Mouse (Mus musculus): Measurements from ENCODE around the gene Bcar3. TPM values are rescaled to one million over a fixed set of nuclear protein-coding genes. Genes with fewer than 3 reads are reported as not detected.
A peak's percentile ranks its signal among the peaks of the same experiment; 100 is the strongest.

The Bcar3 gene
- polyA plus RNA-seq, 1 experiment, result 93.8 TPM

GRCm38 (mm10) chr3:122516327-122516695 lies 222.4 kb downstream of the Bcar3 start:
- Histone ChIP-seq H3K4me1 (ENCODE audit: control insufficient read depth, insufficient read depth, insufficient read length, low read length) (peaks cover 39% of the 10 kb centered on the region), H3K4me3 (ENCODE audit: low read depth, low read length) (peak overlapping the region; percentile 9; the same call in 1 of the 2 replicates), H3K27me3 (ENCODE audit: control insufficient read depth, insufficient read depth, low read length) (no peaks in the 10 kb centered on the region), H3K36me3 (ENCODE audit: control insufficient read depth, insufficient read depth, low read length) (peaks cover 50% of the 10 kb centered on the region), H3K27ac (ENCODE audit: insufficient read depth, low read depth, low read length) (peak overlapping the region; percentile 64)
- 29% methylated on average over 3 of the region's 3 CpGs for WGBS
- TF ChIP-seq CTCF (IDR thresholded peaks at IDR 0.05; ENCODE audit: extremely low read depth, insufficient read length, insufficient replicate concordance, low read depth, low read length) (no peak), POLR2A (IDR thresholded peaks at IDR 0.05; ENCODE audit: low read depth, low read length) (no peak)

- no peak overlapping the region for H3K27ac ChIP-seq (ENCODE audit: insufficient read depth, low read depth, low read length)
- TF ChIP-seq POLR2A (IDR thresholded peaks at IDR 0.05; ENCODE audit: low read depth, low read length), result no peak
- TF ChIP-seq CTCF (IDR thresholded peaks at IDR 0.05; ENCODE audit: extremely low read depth, insufficient read length, insufficient replicate concordance, low read depth, low read length), result no peak
- no peaks in the 10 kb centered on the region for H3K27me3 ChIP-seq (ENCODE audit: control insufficient read depth, insufficient read depth, low read length)
- H3K4me3 ChIP-seq (ENCODE audit: low read depth, low read length), result no peak overlapping the region
- WGBS, result 73% methylated on average over 4 of the region's 4 CpGs
- H3K4me1 ChIP-seq (ENCODE audit: control insufficient read depth, insufficient read depth, insufficient read length, low read length), result peaks cover 40% of the 10 kb centered on the region
- peaks cover 54% of the 10 kb centered on the region for H3K36me3 ChIP-seq (ENCODE audit: control insufficient read depth, insufficient read depth, low read length)
Observed at GRCm38 (mm10) chr3:122517726-122518125, 223.8 kb downstream of the Bcar3 start.

GRCm38 (mm10) chr3:122518231-122518736 lies 224.3 kb downstream of the Bcar3 start:
- H3K27ac ChIP-seq (ENCODE audit: insufficient read depth, low read depth, low read length), result no peak overlapping the region
- peaks cover 58% of the 10 kb centered on the region for H3K36me3 ChIP-seq (ENCODE audit: control insufficient read depth, insufficient read depth, low read length)
- no peak overlapping the region for H3K4me3 ChIP-seq (ENCODE audit: low read depth, low read length)
- peaks cover 40% of the 10 kb centered on the region for H3K4me1 ChIP-seq (ENCODE audit: control insufficient read depth, insufficient read depth, insufficient read length, low read length)
- 68% methylated on average over 9 of the region's 9 CpGs for WGBS
- H3K27me3 ChIP-seq (ENCODE audit: control insufficient read depth, insufficient read depth, low read length), result no peaks in the 10 kb centered on the region
- TF ChIP-seq CTCF (IDR thresholded peaks at IDR 0.05; ENCODE audit: extremely low read depth, insufficient read length, insufficient replicate concordance, low read depth, low read length), result no peak
- no peak for TF ChIP-seq POLR2A (IDR thresholded peaks at IDR 0.05; ENCODE audit: low read depth, low read length)

- no peak for TF ChIP-seq POLR2A (IDR thresholded peaks at IDR 0.05; ENCODE audit: low read depth, low read length)
- no peak for TF ChIP-seq CTCF (IDR thresholded peaks at IDR 0.05; ENCODE audit: extremely low read depth, insufficient read length, insufficient replicate concordance, low read depth, low read length)
- 81% methylated on average over 13 of the region's 13 CpGs for WGBS
Observed at GRCm38 (mm10) chr3:122519082-122519481, 225.1 kb downstream of the Bcar3 start.

GRCm38 (mm10) chr3:122520365-122520764 lies 226.4 kb downstream of the Bcar3 start:
- Histone ChIP-seq H3K27me3 (ENCODE audit: control insufficient read depth, insufficient read depth, low read length) (no peaks in the 10 kb centered on the region), H3K27ac (ENCODE audit: insufficient read depth, low read depth, low read length) (peak overlapping the region; percentile 83), H3K36me3 (ENCODE audit: control insufficient read depth, insufficient read depth, low read length) (peaks cover 75% of the 10 kb centered on the region), H3K4me3 (ENCODE audit: low read depth, low read length) (no peak overlapping the region), H3K4me1 (ENCODE audit: control insufficient read depth, insufficient read depth, insufficient read length, low read length) (peaks cover 35% of the 10 kb centered on the region)
- TF ChIP-seq CTCF (IDR thresholded peaks at IDR 0.05; ENCODE audit: extremely low read depth, insufficient read length, insufficient replicate concordance, low read depth, low read length) (no peak), POLR2A (IDR thresholded peaks at IDR 0.05; ENCODE audit: low read depth, low read length) (no peak)
- WGBS, result 88% methylated on average over 3 of the region's 3 CpGs

More at GRCm38 (mm10) chr3:122519082-122519481, 225.1 kb downstream of the Bcar3 start:
- Histone ChIP-seq H3K4me1 (ENCODE audit: control insufficient read depth, insufficient read depth, insufficient read length, low read length) (peaks cover 40% of the 10 kb centered on the region), H3K27ac (ENCODE audit: insufficient read depth, low read depth, low read length) (no peak overlapping the region), H3K27me3 (ENCODE audit: control insufficient read depth, insufficient read depth, low read length) (no peaks in the 10 kb centered on the region), H3K4me3 (ENCODE audit: low read depth, low read length) (no peak overlapping the region), H3K36me3 (ENCODE audit: control insufficient read depth, insufficient read depth, low read length) (peaks cover 65% of the 10 kb centered on the region)

GRCm38 (mm10) chr3:122520875-122521274 lies 226.9 kb downstream of the Bcar3 start:
- H3K36me3 ChIP-seq (ENCODE audit: control insufficient read depth, insufficient read depth, low read length), result peaks cover 74% of the 10 kb centered on the region
- peak overlapping the region; percentile 83 for H3K27ac ChIP-seq (ENCODE audit: insufficient read depth, low read depth, low read length)
- 65% methylated on average over 4 of the region's 4 CpGs for WGBS
- peaks cover 29% of the 10 kb centered on the region for H3K4me1 ChIP-seq (ENCODE audit: control insufficient read depth, insufficient read depth, insufficient read length, low read length)
- H3K4me3 ChIP-seq (ENCODE audit: low read depth, low read length), result no peak overlapping the region
- TF ChIP-seq CTCF (IDR thresholded peaks at IDR 0.05; ENCODE audit: extremely low read depth, insufficient read length, insufficient replicate concordance, low read depth, low read length) (no peak), POLR2A (IDR thresholded peaks at IDR 0.05; ENCODE audit: low read depth, low read length) (no peak)
- H3K27me3 ChIP-seq (ENCODE audit: control insufficient read depth, insufficient read depth, low read length), result no peaks in the 10 kb centered on the region

GRCm38 (mm10) chr3:122521294-122521693 lies 227.4 kb downstream of the Bcar3 start:
- H3K4me3 ChIP-seq (ENCODE audit: low read depth, low read length), result no peak overlapping the region
- H3K36me3 ChIP-seq (ENCODE audit: control insufficient read depth, insufficient read depth, low read length), result peaks cover 75% of the 10 kb centered on the region
- WGBS, result 16% methylated on average over 1 of the region's 1 CpGs
- peak overlapping the region; percentile 83 for H3K27ac ChIP-seq (ENCODE audit: insufficient read depth, low read depth, low read length)
- peaks cover 25% of the 10 kb centered on the region for H3K4me1 ChIP-seq (ENCODE audit: control insufficient read depth, insufficient read depth, insufficient read length, low read length)
- no peaks in the 10 kb centered on the region for H3K27me3 ChIP-seq (ENCODE audit: control insufficient read depth, insufficient read depth, low read length)
- no peak for TF ChIP-seq POLR2A (IDR thresholded peaks at IDR 0.05; ENCODE audit: low read depth, low read length)
- TF ChIP-seq CTCF (IDR thresholded peaks at IDR 0.05; ENCODE audit: extremely low read depth, insufficient read length, insufficient replicate concordance, low read depth, low read length), result no peak

Measured in small intestine, adult 2 months (tissue).